Comparison of ENCODE assay signal across 18 mouse cellular contexts in the genomic region with DNA sequence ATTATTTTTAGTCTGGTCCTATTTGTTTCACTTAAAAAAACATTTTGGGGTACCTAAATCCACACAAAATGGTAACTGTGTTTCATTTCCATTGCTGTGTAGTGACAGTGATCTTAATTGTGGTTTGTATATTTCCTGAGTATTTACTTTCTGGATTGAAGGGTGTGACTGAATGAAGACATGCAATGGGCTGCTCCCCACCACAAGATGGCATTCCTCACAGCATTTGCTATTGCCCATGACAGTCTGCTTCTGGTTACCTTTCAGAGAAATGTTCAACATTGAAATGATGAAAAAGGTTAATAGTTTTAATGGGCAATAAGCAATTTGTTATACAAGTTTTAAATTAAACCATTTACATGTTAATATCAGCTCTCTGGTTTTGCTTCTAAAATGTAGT. TPM values are rescaled to one million over a fixed set of nuclear protein-coding genes. Genes with fewer than 3 reads are reported as not detected.
DNase-seq lines count a peak whose midpoint lies in the region; ATAC-seq and TF ChIP-seq lines count a peak whose summit lies in the region.
"Had no signal": no experiment of that assay in that cellular context is flagged by ENCODE, and none has a peak within 500 bp of the region (broad histone marks: within the 10 kb centered on the region; RNA-seq: fewer than 3 reads in every experiment).

No protein-coding gene starts in this region.

- H3K27ac ChIP-seq in kidney, adult 2 months (ENCODE audit: insufficient read depth, low read depth, low read length) = no peak overlapping the region
- no peak overlapping the region for H3K27ac ChIP-seq in midbrain, embryonic 14.5 days (replicated peaks; ENCODE audit: low read depth, low read length)
- H3K27ac ChIP-seq in midbrain, embryonic 15.5 days = no peak overlapping the region
- H3K27ac ChIP-seq: heart, embryonic 13.5 days; hindbrain, embryonic 13.5 days; limb, embryonic 10.5 days; midbrain, embryonic 13.5 days had no signal

- H3K4me2 ChIP-seq in midbrain, embryonic 14.5 days (ENCODE audit: low read length) = no peak overlapping the region
- H3K4me2 ChIP-seq in midbrain, embryonic 15.5 days = no peak overlapping the region
- H3K4me2 ChIP-seq: heart, embryonic 13.5 days; hindbrain, embryonic 13.5 days; midbrain, embryonic 13.5 days had no signal

- DNase-seq in cerebellum, postnatal 14 days = peak; percentile 32 to 44
- DNase-seq in cerebellum, adult 11 months = no peak
- no peak for DNase-seq in kidney, adult 2 months
- DNase-seq in kidney, postnatal 36 days = no peak
- DNase-seq in midbrain, embryonic 14.5 days = peak; percentile 13
- DNase-seq in embryo, embryonic 10 days (ENCODE audit: low spot score) = no peak
- DNase-seq in layer of hippocampus, adult 9-10 months (ENCODE audit: low spot score) = no peak
- DNase-seq: B cell, adult 2 months; embryo, embryonic 11 days; gastrocnemius, postnatal 10 days; kidney, adult 8-10 months; lung, postnatal 10 days had no signal

- no peaks in the 10 kb centered on the region for H3K9me3 ChIP-seq in midbrain, embryonic 14.5 days (ENCODE audit: control insufficient read depth, low read length)
- H3K9me3 ChIP-seq in midbrain, embryonic 15.5 days = no peaks in the 10 kb centered on the region
- H3K9me3 ChIP-seq: heart, embryonic 13.5 days; hindbrain, embryonic 13.5 days; limb, embryonic 10.5 days; midbrain, embryonic 13.5 days had no signal

- peaks cover 1% of the 10 kb centered on the region; the same call in 1 of the 2 replicates for H3K36me3 ChIP-seq in kidney, adult 2 months (ENCODE audit: control insufficient read depth, insufficient read depth, low read length)
- H3K36me3 ChIP-seq in midbrain, embryonic 14.5 days (ENCODE audit: control insufficient read depth, insufficient read depth, low read length) = peaks cover 34% of the 10 kb centered on the region
- peaks cover 12% of the 10 kb centered on the region; the same call in 1 of the 2 replicates for H3K36me3 ChIP-seq in midbrain, embryonic 15.5 days (replicated peaks)
- H3K36me3 ChIP-seq: limb, embryonic 10.5 days had no signal

- no peak overlapping the region for H3K4me3 ChIP-seq in kidney, adult 2 months (ENCODE audit: insufficient read depth, low read depth, low read length)
- no peak overlapping the region for H3K4me3 ChIP-seq in midbrain, embryonic 14.5 days (replicated peaks; ENCODE audit: low read depth, low read length)
- H3K4me3 ChIP-seq in midbrain, embryonic 15.5 days = no peak overlapping the region
- H3K4me3 ChIP-seq: heart, embryonic 13.5 days; hindbrain, embryonic 13.5 days; limb, embryonic 10.5 days; midbrain, embryonic 13.5 days had no signal

- TF ChIP-seq CTCF in kidney, adult 2 months (conservative IDR thresholded peaks at IDR 0.05; ENCODE audit: insufficient read depth, insufficient read length, low read depth, low read length) = peak; percentile 47

- no peak for TF ChIP-seq POLR2A in kidney, adult 2 months (IDR thresholded peaks at IDR 0.05; ENCODE audit: low read depth, low read length)

- no peaks in the 10 kb centered on the region for H3K27me3 ChIP-seq in kidney, adult 2 months (replicated peaks; ENCODE audit: control insufficient read depth, insufficient read depth, low read length)
- H3K27me3 ChIP-seq in midbrain, embryonic 14.5 days (ENCODE audit: control insufficient read depth, insufficient read depth, low read length) = no peaks in the 10 kb centered on the region
- H3K27me3 ChIP-seq in midbrain, embryonic 15.5 days (replicated peaks) = no peaks in the 10 kb centered on the region
- H3K27me3 ChIP-seq: heart, embryonic 13.5 days; hindbrain, embryonic 13.5 days; midbrain, embryonic 13.5 days had no signal

- H3K9ac ChIP-seq in midbrain, embryonic 14.5 days (replicated peaks; ENCODE audit: low read length) = no peak overlapping the region
- no peak overlapping the region for H3K9ac ChIP-seq in midbrain, embryonic 15.5 days
- H3K9ac ChIP-seq: heart, embryonic 13.5 days; hindbrain, embryonic 13.5 days; midbrain, embryonic 13.5 days had no signal

- H3K4me1 ChIP-seq in kidney, adult 2 months (ENCODE audit: control insufficient read depth, insufficient read depth, low read length) = no peaks in the 10 kb centered on the region
- no peaks in the 10 kb centered on the region for H3K4me1 ChIP-seq in midbrain, embryonic 14.5 days (ENCODE audit: control insufficient read depth, insufficient read depth, low read length)
- H3K4me1 ChIP-seq in midbrain, embryonic 15.5 days = no peaks in the 10 kb centered on the region
- H3K4me1 ChIP-seq: heart, embryonic 13.5 days; hindbrain, embryonic 13.5 days; limb, embryonic 10.5 days; midbrain, embryonic 13.5 days had no signal

- no peak for ATAC-seq in midbrain, embryonic 14.5 days (ENCODE audit: low FRiP score, low TSS enrichment)
- ATAC-seq in midbrain, embryonic 15.5 days (replicated peaks) = no peak
- ATAC-seq: midbrain, embryonic 13.5 days had no signal

RNA-seq across cellular contexts. Expression of a gene that starts 8.8 kb away (rescaled TPM):
- 4.7 and 5.1 TPM in 2 replicates for polyA plus RNA-seq in kidney, adult 2 months (2012; rRNA removed)
- 22.4 and 26.7 TPM in 2 replicates for polyA plus RNA-seq in midbrain, embryonic 14.5 days (2014; fragmentation: Nextera tagmentation; extraction: Ambion mirVana)
- polyA plus RNA-seq in midbrain, embryonic 15.5 days (2015; fragmentation: Nextera tagmentation; extraction: Ambion mirVana) = 24.4 TPM in 2 replicates

RNA-seq across cellular contexts. Expression of a gene that starts 9.2 kb away (rescaled TPM):
- polyA plus RNA-seq in kidney, adult 2 months (2012; rRNA removed) = 0.19 TPM in 1 of 2 replicates, not detected in the other
- polyA plus RNA-seq in midbrain, embryonic 14.5 days (2014; fragmentation: Nextera tagmentation; extraction: Ambion mirVana) = 3.7 and 4.8 TPM in 2 replicates
- polyA plus RNA-seq in midbrain, embryonic 15.5 days (2015; fragmentation: Nextera tagmentation; extraction: Ambion mirVana) = 5.2 and 6.1 TPM in 2 replicates
- polyA plus RNA-seq: limb, embryonic 10.5 days; spleen, adult 2 months had no signal

Comparison
In these comparisons a context has a peak if more than half of its experiments do, and no peak if none do; other contexts are left out.
1. DNase-seq: peak in cerebellum, postnatal 14 days (2 of 2) and midbrain, embryonic 14.5 days (single experiment); none in cerebellum, adult 11 months (single experiment), kidney, adult 2 months (single experiment), kidney, postnatal 36 days (0 of 2), embryo, embryonic 10 days (single experiment) and layer of hippocampus, adult 9-10 months (single experiment).